Mouse (Mus musculus): ENCODE data around the gene Pitpnc1. TPM values are rescaled to one million over a fixed set of nuclear protein-coding genes. Genes with fewer than 3 reads are reported as not detected.

Gene Pitpnc1
- total RNA-seq, 2 experiments from 2014 or later, result 89.2 TPM

Other genes with a start within 250 kb of the Pitpnc1 start
- gene Psmd12, start 8.8 kb upstream of the Pitpnc1 start, total RNA-seq (2021), result 100 to 1,000 TPM in 1 of 2 experiments, 10 to 100 TPM in 1; 92.3 to 104 TPM
- gene Helz, start 77.2 kb upstream of the Pitpnc1 start, total RNA-seq (2021), result 10 to 100 TPM; 14.7 to 16.9 TPM
- gene Cacng1, start 245.8 kb upstream of the Pitpnc1 start, total RNA-seq (2021), result 100 to 1,000 TPM; 226 to 264 TPM

Measured in gastrocnemius, postnatal 25 days (tissue).